Mouse (Mus musculus): ENCODE results near the gene Dst.

DNA sequence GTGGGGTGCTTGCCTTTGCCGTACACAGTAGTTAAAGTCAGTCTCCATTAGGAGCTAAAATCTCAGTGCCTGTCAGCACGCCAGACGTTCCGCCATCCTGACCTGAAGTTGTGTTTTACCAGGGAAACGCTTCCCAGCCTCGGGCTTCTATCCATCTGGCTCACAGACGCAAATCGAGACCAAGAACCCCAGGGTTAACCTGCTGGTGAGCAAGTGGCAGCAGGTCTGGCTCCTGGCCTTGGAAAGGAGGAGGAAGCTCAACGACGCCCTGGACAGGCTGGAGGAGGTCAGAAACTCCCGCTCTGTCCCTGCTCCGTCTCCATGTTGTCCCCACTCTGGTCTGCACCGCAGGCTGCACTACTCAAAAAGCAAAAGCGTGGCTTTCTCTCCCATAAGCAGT is 385.2 kb downstream of the Dst start:
- TF ChIP-seq CTCF (IDR thresholded peaks at IDR 0.05; ENCODE audit: low read depth), result no peak
- TF ChIP-seq EP300 (IDR thresholded peaks at IDR 0.05; ENCODE audit: low read depth), result no peak

Data from heart, postnatal 0 days (tissue).